Mouse (Mus musculus) retina, adult 2 months (tissue): ENCODE data around the gene Rtn4r.
"Not testable (repeated sequence)": the region's sequence is repeated elsewhere in the genome, so short reads cannot be mapped to it uniquely, and the experiment has no call there.

Source experiments
- DNase-seq: peaks from one replicate; pipeline ENCODE4 v3.0.0-alpha.2; 2012; ENCODE audit warnings: low read depth, low spot score

Rtn4r gene

GRCm38 (mm10) chr16:18194208-18194985 is 67.0 kb downstream of the Rtn4r start:
- DNase-seq: no peak

DNA sequence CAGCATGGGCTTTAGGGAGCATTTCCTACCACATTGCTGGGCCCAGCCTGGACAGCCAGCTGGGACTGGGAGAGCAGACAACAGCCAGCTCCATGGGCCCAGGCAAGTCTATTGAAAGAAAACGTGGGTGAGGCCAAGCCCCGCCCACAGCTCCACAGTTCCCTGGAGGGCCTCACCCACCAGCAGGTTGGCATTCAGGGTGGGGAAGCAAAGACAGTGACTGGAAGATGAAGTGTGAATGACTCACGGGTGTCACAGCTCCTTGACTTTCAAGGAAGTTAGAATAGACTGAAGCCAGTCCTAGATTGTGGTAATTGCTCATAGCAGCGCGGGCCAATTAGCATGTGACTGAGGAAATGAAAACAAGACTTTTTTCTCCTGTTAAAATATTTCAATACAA is 67.6 kb downstream of the Rtn4r start:
- no peak for DNase-seq

DNA sequence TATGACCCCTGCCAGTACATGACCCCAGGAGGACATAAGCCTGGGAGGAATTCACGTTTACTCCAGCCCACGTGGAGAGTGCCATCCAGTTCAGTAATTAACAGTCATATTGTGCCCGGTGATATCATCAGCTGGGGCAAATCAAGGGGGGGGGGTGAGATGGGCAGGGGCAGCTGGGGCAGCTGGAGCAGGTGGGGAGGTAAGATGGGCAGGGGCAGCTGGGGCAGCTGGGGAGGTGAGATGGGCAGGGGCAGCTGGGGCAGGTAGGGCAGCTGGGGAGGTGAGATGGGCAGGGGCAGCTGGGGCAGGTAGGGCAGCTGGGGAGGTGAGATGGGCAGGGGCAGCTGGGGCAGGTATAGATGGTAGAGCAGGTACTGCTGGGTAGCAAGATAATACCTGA is 68.1 kb downstream of the Rtn4r start:
- DNase-seq: not testable (repeated sequence)

GRCm38 (mm10) chr16:18197881-18198280 is 70.4 kb downstream of the Rtn4r start:
- DNase-seq: no peak

GRCm38 (mm10) chr16:18198365-18199098 is 71.1 kb downstream of the Rtn4r start:
- no peak for DNase-seq

DNA sequence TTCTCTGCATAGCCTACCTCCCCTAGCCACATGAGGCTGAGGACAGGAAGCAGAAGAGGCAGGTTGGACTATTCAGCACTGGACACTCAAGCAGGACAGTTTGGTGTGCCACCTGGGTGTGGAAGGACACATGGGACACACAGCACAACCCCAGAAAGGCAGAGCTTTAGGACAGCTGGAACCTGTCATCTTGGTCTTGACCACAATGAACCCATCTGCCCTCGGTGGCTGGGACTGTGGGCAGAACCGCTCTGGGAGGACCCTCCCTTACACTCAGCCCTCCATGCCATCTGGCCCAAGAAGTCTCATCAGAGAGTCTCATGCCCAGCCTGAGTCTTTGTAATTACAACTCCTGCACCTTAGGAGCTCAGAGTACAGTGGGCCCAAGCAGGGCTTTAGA is 72.6 kb downstream of the Rtn4r start:
- no peak for DNase-seq

DNA sequence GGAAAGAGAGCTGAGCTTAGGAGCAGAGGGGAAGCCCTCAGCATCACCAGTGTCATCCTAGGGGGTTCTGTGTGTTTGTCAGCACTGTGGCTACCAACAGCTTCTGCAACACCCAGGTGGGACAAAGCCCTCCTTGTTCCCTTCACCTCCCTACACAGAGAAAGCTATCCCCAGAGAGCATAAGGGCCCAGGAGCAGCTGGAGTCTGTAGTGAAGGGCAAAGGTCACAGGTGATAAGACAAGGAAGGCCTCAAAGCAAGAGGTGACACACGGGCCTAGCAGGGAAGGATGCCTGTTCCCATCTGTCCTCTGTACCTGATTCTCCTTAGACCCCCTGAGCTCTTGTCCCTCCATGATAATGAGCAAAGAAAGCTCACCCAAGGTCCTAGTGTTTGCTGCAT is 74.2 kb downstream of the Rtn4r start:
- DNase-seq: no peak
